ENCODE assay signal across 8 mouse cellular contexts in the genomic region with DNA sequence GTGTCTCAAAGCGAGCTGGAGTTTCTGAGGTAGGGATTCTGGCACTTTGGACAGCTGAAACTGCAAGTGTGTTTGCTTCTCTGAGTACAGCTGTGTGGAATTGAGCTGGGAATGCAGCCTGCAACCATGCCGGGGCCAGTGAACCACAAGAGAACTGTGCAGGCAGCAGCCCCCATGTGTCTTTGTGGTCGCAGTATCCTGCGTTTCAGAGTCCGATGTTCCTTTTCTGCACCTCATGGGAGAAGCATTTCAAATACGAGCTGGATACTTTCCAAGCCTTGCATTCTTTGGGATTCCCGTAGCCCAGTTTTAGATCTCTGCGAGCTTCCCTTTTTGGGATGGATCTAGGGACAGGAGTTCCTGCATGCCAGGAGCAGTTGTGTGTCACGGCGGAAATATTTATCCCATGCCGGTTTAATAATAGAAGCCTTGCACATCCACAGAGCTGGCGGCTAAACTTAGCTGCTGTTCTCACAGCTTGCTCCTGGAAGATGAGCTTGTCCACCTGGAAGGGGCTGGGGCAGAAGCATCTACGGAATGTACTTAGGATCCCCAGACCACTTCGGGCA.
DNase-seq lines count a peak whose midpoint lies in the region; ATAC-seq lines count a peak whose summit lies in the region.

No protein-coding gene starts in this region.

- 74% methylated on average over 14 of the region's 14 CpGs for WGBS in forebrain, embryonic 14.5 days
- 77% methylated on average over 14 of the region's 14 CpGs for WGBS in forebrain, embryonic 13.5 days

- intact Hi-C loops in left cerebral cortex, postnatal 25 days (cut with DNase I): no loop called here

- H3K4me2 ChIP-seq in forebrain, embryonic 14.5 days (ENCODE audit: low read length): no peak overlapping the region
- H3K4me2 ChIP-seq in forebrain, embryonic 13.5 days: no peak overlapping the region

- no peaks in the 10 kb centered on the region for H3K4me1 ChIP-seq in forebrain, embryonic 14.5 days (ENCODE audit: control insufficient read depth, insufficient read depth, low read length)
- H3K4me1 ChIP-seq in forebrain, embryonic 13.5 days: no peaks in the 10 kb centered on the region

- H3K27ac ChIP-seq in forebrain, embryonic 14.5 days (ENCODE audit: low read depth, low read length): no peak overlapping the region
- H3K27ac ChIP-seq in forebrain, embryonic 13.5 days: no peak overlapping the region

- peak; percentile 11 for DNase-seq in forebrain, embryonic 14.5 days (ENCODE audit: low spot score)
- DNase-seq in Muller cell, postnatal 12 days (ENCODE audit: inconsistent ontology term): peak; percentile 95
- DNase-seq in heart, adult 9 months (ENCODE audit: low spot score in 2 of 2): peak; percentile 79 to 86
- DNase-seq in left cerebral cortex, postnatal 25 days (ENCODE audit: low spot score in 2 of 2): peak; percentile 7 to 54
- no peak for DNase-seq in layer of hippocampus, adult 9-11 months
- DNase-seq in liver: no peak

- no peaks in the 10 kb centered on the region for H3K36me3 ChIP-seq in forebrain, embryonic 14.5 days (ENCODE audit: control insufficient read depth, insufficient read depth, low read length)
- no peaks in the 10 kb centered on the region for H3K36me3 ChIP-seq in forebrain, embryonic 13.5 days (ENCODE audit: poor library complexity, severe bottlenecking)

- no peaks in the 10 kb centered on the region for H3K9me3 ChIP-seq in forebrain, embryonic 14.5 days (replicated peaks; ENCODE audit: control insufficient read depth, low read length)
- no peaks in the 10 kb centered on the region for H3K9me3 ChIP-seq in forebrain, embryonic 13.5 days (replicated peaks)

- no peak overlapping the region for H3K9ac ChIP-seq in forebrain, embryonic 14.5 days (ENCODE audit: low read length)
- no peak overlapping the region for H3K9ac ChIP-seq in forebrain, embryonic 13.5 days

- ATAC-seq in forebrain, embryonic 14.5 days: no peak
- no peak for ATAC-seq in forebrain, embryonic 13.5 days
- ATAC-seq in erythroblast, adult 5-6 weeks (replicated peaks; ENCODE audit: low FRiP score, poor library complexity, severe bottlenecking): no peak

- no peaks in the 10 kb centered on the region for H3K27me3 ChIP-seq in forebrain, embryonic 14.5 days (replicated peaks; ENCODE audit: control insufficient read depth, insufficient read depth, low read length)
- no peaks in the 10 kb centered on the region for H3K27me3 ChIP-seq in forebrain, embryonic 13.5 days

- no peak overlapping the region for H3K4me3 ChIP-seq in forebrain, embryonic 14.5 days (ENCODE audit: low read depth, low read length)
- no peak overlapping the region for H3K4me3 ChIP-seq in forebrain, embryonic 13.5 days

Comparison
In these comparisons a context has a peak if more than half of its experiments do, and no peak if none do; other contexts are left out.
1. DNase-seq: peak in forebrain, embryonic 14.5 days (single experiment), Muller cell, postnatal 12 days (single experiment), heart, adult 9 months (2 of 2) and left cerebral cortex, postnatal 25 days (2 of 2); none in layer of hippocampus, adult 9-11 months (single experiment) and liver (single experiment).